Mouse (Mus musculus): ENCODE results near the gene Cnp. TPM values are rescaled to one million over a fixed set of nuclear protein-coding genes. Genes with fewer than 3 reads are reported as not detected.

Gene Cnp
- polyA plus RNA-seq, 1 experiment from 2014 or later = 28.4 TPM

- WGBS = 81% methylated on average over 8 of the region's 8 CpGs
- no peaks in the 10 kb centered on the region for H3K9me3 ChIP-seq (ENCODE audit: control insufficient read depth, low read length)
- peaks cover 8% of the 10 kb centered on the region; the same call in 1 of the 2 replicates for H3K4me1 ChIP-seq (ENCODE audit: control insufficient read depth, insufficient read depth, low read length)
- no peak overlapping the region for H3K4me2 ChIP-seq (ENCODE audit: low read depth, low read length)
- H3K36me3 ChIP-seq (ENCODE audit: control insufficient read depth, insufficient read depth, low read length) = no peaks in the 10 kb centered on the region
- no peak overlapping the region for H3K9ac ChIP-seq (ENCODE audit: low read depth, low read length)
- H3K4me3 ChIP-seq (ENCODE audit: low read length) = no peak overlapping the region
- no peak for ATAC-seq
- no peak overlapping the region for H3K27ac ChIP-seq (ENCODE audit: low read length)
- H3K27me3 ChIP-seq (replicated peaks; ENCODE audit: control insufficient read depth, insufficient read depth, low read length) = no peaks in the 10 kb centered on the region
Observed at GRCm38 (mm10) chr11:100549466-100549865, 25.2 kb upstream of the Cnp start.

- WGBS = 76% methylated on average over 6 of the region's 6 CpGs
- H3K9ac ChIP-seq (ENCODE audit: low read depth, low read length) = no peak overlapping the region
Observed at GRCm38 (mm10) chr11:100550101-100550500, 24.6 kb upstream of the Cnp start.

GRCm38 (mm10) chr11:100552842-100553241 is 21.9 kb upstream of the Cnp start:
- Histone ChIP-seq H3K4me1 (ENCODE audit: control insufficient read depth, insufficient read depth, low read length) (no peaks in the 10 kb centered on the region), H3K4me3 (ENCODE audit: low read length) (no peak overlapping the region), H3K36me3 (ENCODE audit: control insufficient read depth, insufficient read depth, low read length) (no peaks in the 10 kb centered on the region), H3K9ac (ENCODE audit: low read depth, low read length) (no peak overlapping the region), H3K27ac (ENCODE audit: low read length) (no peak overlapping the region), H3K9me3 (ENCODE audit: control insufficient read depth, low read length) (no peaks in the 10 kb centered on the region), H3K4me2 (ENCODE audit: low read depth, low read length) (no peak overlapping the region), H3K27me3 (replicated peaks; ENCODE audit: control insufficient read depth, insufficient read depth, low read length) (no peaks in the 10 kb centered on the region)
- no peak for ATAC-seq
- 83% methylated on average over 4 of the region's 4 CpGs for WGBS

More at GRCm38 (mm10) chr11:100550101-100550500, 24.6 kb upstream of the Cnp start:
- ATAC-seq = no peak
- H3K4me1 ChIP-seq (ENCODE audit: control insufficient read depth, insufficient read depth, low read length) = peaks cover 4% of the 10 kb centered on the region; the same call in 1 of the 2 replicates
- H3K27me3 ChIP-seq (replicated peaks; ENCODE audit: control insufficient read depth, insufficient read depth, low read length) = no peaks in the 10 kb centered on the region
- H3K9me3 ChIP-seq (ENCODE audit: control insufficient read depth, low read length) = no peaks in the 10 kb centered on the region
- H3K36me3 ChIP-seq (ENCODE audit: control insufficient read depth, insufficient read depth, low read length) = no peaks in the 10 kb centered on the region
- no peak overlapping the region for H3K27ac ChIP-seq (ENCODE audit: low read length)
- H3K4me2 ChIP-seq (ENCODE audit: low read depth, low read length) = no peak overlapping the region
- H3K4me3 ChIP-seq (ENCODE audit: low read length) = no peak overlapping the region

GRCm38 (mm10) chr11:100555583-100555982 is 19.1 kb upstream of the Cnp start:
- Histone ChIP-seq H3K9ac (ENCODE audit: low read depth, low read length) (peak overlapping the region; percentile 58; the same call in 1 of the 2 replicates), H3K4me2 (ENCODE audit: low read depth, low read length) (peak overlapping the region; percentile 45), H3K4me1 (ENCODE audit: control insufficient read depth, insufficient read depth, low read length) (no peaks in the 10 kb centered on the region), H3K9me3 (ENCODE audit: control insufficient read depth, low read length) (no peaks in the 10 kb centered on the region), H3K36me3 (ENCODE audit: control insufficient read depth, insufficient read depth, low read length) (no peaks in the 10 kb centered on the region), H3K27me3 (replicated peaks; ENCODE audit: control insufficient read depth, insufficient read depth, low read length) (no peaks in the 10 kb centered on the region), H3K27ac (ENCODE audit: low read length) (no peak overlapping the region), H3K4me3 (ENCODE audit: low read length) (peak overlapping the region; percentile 29)
- peak; percentile 74 for ATAC-seq
- WGBS = 22% methylated on average over 11 of the region's 11 CpGs

GRCm38 (mm10) chr11:100557563-100557962 is 17.1 kb upstream of the Cnp start:
- WGBS = 73% methylated on average over 3 of the region's 3 CpGs
- H3K4me3 ChIP-seq (ENCODE audit: low read length) = no peak overlapping the region
- no peaks in the 10 kb centered on the region for H3K27me3 ChIP-seq (replicated peaks; ENCODE audit: control insufficient read depth, insufficient read depth, low read length)
- H3K4me2 ChIP-seq (ENCODE audit: low read depth, low read length) = no peak overlapping the region
- no peak overlapping the region for H3K9ac ChIP-seq (ENCODE audit: low read depth, low read length)
- H3K36me3 ChIP-seq (ENCODE audit: control insufficient read depth, insufficient read depth, low read length) = no peaks in the 10 kb centered on the region
- no peak for ATAC-seq
- no peak overlapping the region for H3K27ac ChIP-seq (ENCODE audit: low read length)
- no peaks in the 10 kb centered on the region for H3K9me3 ChIP-seq (ENCODE audit: control insufficient read depth, low read length)
- H3K4me1 ChIP-seq (ENCODE audit: control insufficient read depth, insufficient read depth, low read length) = no peaks in the 10 kb centered on the region

- H3K9me3 ChIP-seq (ENCODE audit: control insufficient read depth, low read length) = no peaks in the 10 kb centered on the region
- 46% methylated on average over 7 of the region's 7 CpGs for WGBS
Observed at GRCm38 (mm10) chr11:100559476-100559875, 15.2 kb upstream of the Cnp start.

GRCm38 (mm10) chr11:100561748-100562147 is 13.0 kb upstream of the Cnp start:
- ATAC-seq = no peak
- Histone ChIP-seq H3K36me3 (ENCODE audit: control insufficient read depth, insufficient read depth, low read length) (no peaks in the 10 kb centered on the region), H3K4me2 (ENCODE audit: low read depth, low read length) (no peak overlapping the region), H3K27me3 (replicated peaks; ENCODE audit: control insufficient read depth, insufficient read depth, low read length) (no peaks in the 10 kb centered on the region), H3K4me3 (ENCODE audit: low read length) (no peak overlapping the region), H3K9me3 (ENCODE audit: control insufficient read depth, low read length) (no peaks in the 10 kb centered on the region), H3K27ac (ENCODE audit: low read length) (no peak overlapping the region), H3K9ac (ENCODE audit: low read depth, low read length) (no peak overlapping the region), H3K4me1 (ENCODE audit: control insufficient read depth, insufficient read depth, low read length) (no peaks in the 10 kb centered on the region)
- 70% methylated on average over 5 of the region's 5 CpGs for WGBS

More at GRCm38 (mm10) chr11:100559476-100559875, 15.2 kb upstream of the Cnp start:
- no peaks in the 10 kb centered on the region for H3K27me3 ChIP-seq (replicated peaks; ENCODE audit: control insufficient read depth, insufficient read depth, low read length)
- no peak overlapping the region for H3K4me2 ChIP-seq (ENCODE audit: low read depth, low read length)
- no peak overlapping the region for H3K4me3 ChIP-seq (ENCODE audit: low read length)
- no peak overlapping the region for H3K9ac ChIP-seq (ENCODE audit: low read depth, low read length)
- no peak for ATAC-seq
- H3K4me1 ChIP-seq (ENCODE audit: control insufficient read depth, insufficient read depth, low read length) = no peaks in the 10 kb centered on the region
- H3K36me3 ChIP-seq (ENCODE audit: control insufficient read depth, insufficient read depth, low read length) = no peaks in the 10 kb centered on the region
- H3K27ac ChIP-seq (ENCODE audit: low read length) = no peak overlapping the region

GRCm38 (mm10) chr11:100564297-100564696 is 10.4 kb upstream of the Cnp start:
- Histone ChIP-seq H3K27ac (ENCODE audit: low read length) (no peak overlapping the region), H3K27me3 (replicated peaks; ENCODE audit: control insufficient read depth, insufficient read depth, low read length) (no peaks in the 10 kb centered on the region), H3K36me3 (ENCODE audit: control insufficient read depth, insufficient read depth, low read length) (no peaks in the 10 kb centered on the region), H3K4me2 (ENCODE audit: low read depth, low read length) (no peak overlapping the region), H3K9ac (ENCODE audit: low read depth, low read length) (no peak overlapping the region), H3K4me1 (ENCODE audit: control insufficient read depth, insufficient read depth, low read length) (no peaks in the 10 kb centered on the region), H3K4me3 (ENCODE audit: low read length) (no peak overlapping the region), H3K9me3 (ENCODE audit: control insufficient read depth, low read length) (no peaks in the 10 kb centered on the region)
- no peak for ATAC-seq
- 59% methylated on average over 15 of the region's 15 CpGs for WGBS

- H3K27ac ChIP-seq (ENCODE audit: low read length) = no peak overlapping the region
- H3K4me1 ChIP-seq (ENCODE audit: control insufficient read depth, insufficient read depth, low read length) = no peaks in the 10 kb centered on the region
- ATAC-seq = no peak
- no peak overlapping the region for H3K4me2 ChIP-seq (ENCODE audit: low read depth, low read length)
- H3K27me3 ChIP-seq (replicated peaks; ENCODE audit: control insufficient read depth, insufficient read depth, low read length) = no peaks in the 10 kb centered on the region
- H3K36me3 ChIP-seq (ENCODE audit: control insufficient read depth, insufficient read depth, low read length) = no peaks in the 10 kb centered on the region
- 86% methylated on average over 6 of the region's 6 CpGs for WGBS
- no peak overlapping the region for H3K4me3 ChIP-seq (ENCODE audit: low read length)
- H3K9ac ChIP-seq (ENCODE audit: low read depth, low read length) = no peak overlapping the region
- H3K9me3 ChIP-seq (ENCODE audit: control insufficient read depth, low read length) = no peaks in the 10 kb centered on the region
Observed at GRCm38 (mm10) chr11:100564703-100565102, 10.0 kb upstream of the Cnp start.

GRCm38 (mm10) chr11:100567229-100567628 is 7.5 kb upstream of the Cnp start:
- H3K4me1 ChIP-seq (ENCODE audit: control insufficient read depth, insufficient read depth, low read length) = peaks cover 8% of the 10 kb centered on the region
- no peaks in the 10 kb centered on the region; the same call in 1 of the 2 replicates for H3K27me3 ChIP-seq (replicated peaks; ENCODE audit: control insufficient read depth, insufficient read depth, low read length)
- H3K4me2 ChIP-seq (ENCODE audit: low read depth, low read length) = no peak overlapping the region
- 78% methylated on average over 5 of the region's 5 CpGs for WGBS
- no peak overlapping the region for H3K27ac ChIP-seq (ENCODE audit: low read length)
- H3K36me3 ChIP-seq (ENCODE audit: control insufficient read depth, insufficient read depth, low read length) = no peaks in the 10 kb centered on the region
- no peak overlapping the region for H3K4me3 ChIP-seq (ENCODE audit: low read length)
- no peak for ATAC-seq
- H3K9me3 ChIP-seq (ENCODE audit: control insufficient read depth, low read length) = no peaks in the 10 kb centered on the region
- no peak overlapping the region for H3K9ac ChIP-seq (ENCODE audit: low read depth, low read length)

Data from intestine, embryonic 16.5 days (tissue).